Mouse (Mus musculus): Measurements from ENCODE around the gene Cpsf6.

DNA sequence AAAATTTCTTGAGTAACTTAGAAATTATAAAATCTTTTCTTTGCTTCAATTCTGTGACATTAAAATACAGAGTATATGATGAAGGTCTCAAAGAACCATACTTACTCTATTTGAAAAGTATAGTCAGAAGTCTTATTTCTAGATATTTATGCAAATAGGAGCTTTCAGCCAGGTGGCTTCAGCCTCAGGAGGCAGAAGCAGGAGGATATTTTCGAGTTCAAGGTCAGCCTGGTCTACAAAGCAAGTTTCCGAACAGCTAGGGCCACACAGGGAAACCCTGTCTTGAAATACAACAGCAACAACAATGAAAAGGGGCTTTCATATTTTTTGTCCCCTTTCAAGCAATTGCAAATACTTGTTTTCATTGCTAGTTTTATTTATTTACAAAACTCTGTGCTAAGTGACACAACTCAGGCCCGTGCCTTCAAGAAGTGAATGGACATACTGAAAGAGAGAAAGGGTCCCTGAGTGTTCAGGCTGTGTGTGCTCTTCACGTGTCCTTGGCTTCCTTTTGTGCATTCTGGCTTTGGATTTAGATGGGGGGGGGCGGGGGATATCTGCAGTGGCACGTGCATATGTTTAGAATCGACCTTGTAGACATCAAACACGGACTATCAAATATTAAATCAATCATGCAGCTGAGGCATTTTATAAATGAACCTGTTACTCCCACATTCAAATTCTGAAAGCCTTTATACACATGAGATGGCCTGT is 39.9 kb upstream of the Cpsf6 start:
- TF ChIP-seq GATA1 (IDR thresholded peaks at IDR 0.05; ENCODE audit: low read length) = no peak
- TF ChIP-seq TAL1 (IDR thresholded peaks at IDR 0.05; ENCODE audit: low read length) = no peak
